Mouse (Mus musculus) liver, postnatal 0 days (tissue): Measurements from ENCODE around the gene Pdxdc1.

Source experiments
- CTCF ChIP-seq: sonication (generic); IDR thresholded peaks from 2 replicates; pipeline ENCODE4 v1.5.1; 2016; ENCODE audit warnings: antibody characterized with exemption, low read depth
- EP300 ChIP-seq: IDR thresholded peaks from 2 replicates; pipeline ENCODE4 v1.6.1; 2016; ENCODE audit warnings: antibody characterized with exemption, low read depth, mild to moderate bottlenecking

DNA sequence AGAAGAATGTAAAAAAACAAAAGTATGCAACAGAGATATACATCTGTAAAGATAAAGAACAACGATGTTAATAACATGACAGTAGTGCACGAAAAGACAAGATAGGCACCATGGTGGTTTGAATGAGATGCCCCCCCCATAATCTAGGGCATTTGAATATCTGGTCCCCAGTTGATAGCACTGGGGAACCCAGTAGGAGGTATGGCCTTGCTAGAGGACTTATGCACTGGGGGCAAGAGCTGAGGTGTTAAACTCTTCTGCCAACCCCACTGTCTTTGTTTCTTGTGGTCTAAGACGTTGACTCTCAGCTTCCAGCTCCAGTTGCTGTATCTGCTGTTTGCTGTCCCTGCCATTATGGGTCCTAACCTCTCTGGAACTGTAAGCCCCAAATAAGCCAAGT is 7.2 kb downstream of the Pdxdc1 start:
- TF ChIP-seq CTCF (no peak), EP300 (no peak)
